ENCODE assay signal across 14 mouse cellular contexts in the genomic region with DNA sequence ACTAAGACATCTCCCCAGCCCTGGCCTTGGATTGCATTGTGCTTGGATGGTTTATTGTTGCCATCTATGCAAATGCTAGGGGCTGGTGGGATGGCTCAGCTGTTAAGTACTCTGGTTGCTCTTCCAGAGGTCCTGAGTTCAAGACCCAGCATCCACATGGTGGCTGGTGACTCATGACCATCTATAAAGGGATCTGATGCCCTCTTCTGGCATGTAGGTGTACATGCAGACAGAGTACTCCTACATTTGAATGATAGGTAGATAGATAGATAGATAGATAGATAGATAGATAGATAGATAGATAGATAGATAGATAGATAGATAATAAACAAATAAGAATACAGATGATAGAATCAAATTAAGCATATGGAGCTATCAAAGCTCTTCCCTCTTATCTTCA. TPM values are rescaled to one million over a fixed set of nuclear protein-coding genes. Genes with fewer than 3 reads are reported as not detected.
DNase-seq lines count a peak whose midpoint lies in the region; ATAC-seq and TF ChIP-seq lines count a peak whose summit lies in the region.
"Not testable (repeated sequence)": the region's sequence is repeated elsewhere in the genome, so short reads cannot be mapped to it uniquely, and the experiment has no call there.
"Had no signal": no experiment of that assay in that cellular context is flagged by ENCODE, and none has a peak within 500 bp of the region (broad histone marks: within the 10 kb centered on the region; RNA-seq: fewer than 3 reads in every experiment).

No protein-coding gene starts in this region.

- TF ChIP-seq CTCF in MEL (IDR thresholded peaks at IDR 0.05 in 2 of 3, conservative IDR thresholded peaks at IDR 0.05 in 1 of 3; ENCODE audit: control insufficient read depth in 1 of 3, insufficient read depth in 1 of 3, low read depth in 2 of 3, low read length in 3 of 3, poor library complexity in 1 of 3, severe bottlenecking in 1 of 3) = peak; percentile 3 to 40 (median 30); a peak in 4 of 6 replicates
- 0 out of 2 replicates have a peak, but pooled peaks have one; percentile 12 for TF ChIP-seq CTCF in cerebellum, adult 2 months (IDR thresholded peaks at IDR 0.05; ENCODE audit: borderline replicate concordance, insufficient read depth, low read depth, low read length)
- TF ChIP-seq CTCF in heart, adult 2 months (IDR thresholded peaks at IDR 0.05) = peak; percentile 42
- TF ChIP-seq CTCF in kidney, adult 2 months (conservative IDR thresholded peaks at IDR 0.05; ENCODE audit: insufficient read depth, insufficient read length, low read depth, low read length) = peak; percentile 25; the same call in 1 of the 2 replicates
- peak; percentile 36 for TF ChIP-seq CTCF in liver, postnatal 0 days (IDR thresholded peaks at IDR 0.05; ENCODE audit: low read depth)
- TF ChIP-seq CTCF in midbrain, postnatal 0 days (IDR thresholded peaks at IDR 0.05) = peak; percentile 63
- peak; percentile 60 for TF ChIP-seq CTCF in stomach, postnatal 0 days (IDR thresholded peaks at IDR 0.05; ENCODE audit: low read depth)

- not testable (repeated sequence) for H3K4me1 ChIP-seq in MEL (ENCODE audit: control insufficient read depth in 1 of 2, insufficient read depth in 2 of 2, low read length in 2 of 2); cerebellum, adult 2 months (ENCODE audit: control insufficient read depth, insufficient read depth, low read length); heart, adult 2 months (ENCODE audit: control insufficient read depth, insufficient read depth, low read length); kidney, adult 2 months (ENCODE audit: control insufficient read depth, insufficient read depth, low read length); liver, postnatal 0 days (ENCODE audit: insufficient read depth); midbrain, postnatal 0 days (ENCODE audit: insufficient read depth, low read length); stomach, postnatal 0 days (replicated peaks; ENCODE audit: control insufficient read depth, insufficient read depth)

- H3K27ac ChIP-seq in MEL (ENCODE audit: control insufficient read depth, low read depth, low read length); cerebellum, adult 2 months (ENCODE audit: insufficient read depth, low read length); heart, adult 2 months; kidney, adult 2 months (ENCODE audit: insufficient read depth, low read depth, low read length); liver, postnatal 0 days (ENCODE audit: low read depth); midbrain, postnatal 0 days (ENCODE audit: low read depth, low read length); stomach, postnatal 0 days (replicated peaks): not testable (repeated sequence)

- not testable (repeated sequence) for H3K4me2 ChIP-seq in liver, postnatal 0 days (ENCODE audit: low read depth, low read length); midbrain, postnatal 0 days (ENCODE audit: low read depth, low read length, poor library complexity, severe bottlenecking); stomach, postnatal 0 days (replicated peaks; ENCODE audit: low read depth)

- H3K27me3 ChIP-seq in MEL (ENCODE audit: control insufficient read depth in 1 of 2, insufficient read depth in 2 of 2, low read length in 2 of 2); cerebellum, adult 2 months (ENCODE audit: control insufficient read depth, insufficient read depth, low read length); heart, adult 2 months (ENCODE audit: control insufficient read depth, insufficient read depth, low read length); kidney, adult 2 months (replicated peaks; ENCODE audit: control insufficient read depth, insufficient read depth, low read length); liver, postnatal 0 days (ENCODE audit: insufficient read depth, low read length); midbrain, postnatal 0 days (ENCODE audit: insufficient read depth, low read length); stomach, postnatal 0 days (ENCODE audit: control insufficient read depth, insufficient read depth, low read length): not testable (repeated sequence)

- not testable (repeated sequence) for H3K9ac ChIP-seq in MEL (ENCODE audit: control insufficient read depth, low read depth, low read length, poor library complexity, severe bottlenecking); heart, adult 2 months (ENCODE audit: low read depth, low read length); liver, postnatal 0 days (replicated peaks); midbrain, postnatal 0 days (replicated peaks; ENCODE audit: low read length, poor library complexity, severe bottlenecking); stomach, postnatal 0 days (ENCODE audit: low read length)

- ATAC-seq in liver, postnatal 0 days; midbrain, postnatal 0 days (ENCODE audit: low FRiP score); stomach, postnatal 0 days (ENCODE audit: low FRiP score, low TSS enrichment): not testable (repeated sequence)

- TF ChIP-seq EP300 in MEL (IDR thresholded peaks at IDR 0.05; ENCODE audit: low read depth in 1 of 2, low read length in 2 of 2); heart, adult 2 months (IDR thresholded peaks at IDR 0.05; ENCODE audit: insufficient read depth, low read depth, low read length); liver, postnatal 0 days (IDR thresholded peaks at IDR 0.05; ENCODE audit: low read depth); stomach, postnatal 0 days (optimal IDR thresholded peaks at IDR 0.05): not testable (repeated sequence)

- H3K79me2 ChIP-seq in MEL (ENCODE audit: control insufficient read depth, insufficient read depth, low read length, poor library complexity); heart, adult 2 months (replicated peaks; ENCODE audit: control insufficient read depth, insufficient read depth, low read length): not testable (repeated sequence)

- intact Hi-C loops in heart, adult 2 months (cut with DNase I) = loop anchor here (1.0 to 10.0 kb wide), 4 partner anchors 99 to 431 kb away; no protein-coding TSS in a partner anchor

- H3K9me3 ChIP-seq in MEL (replicated peaks; ENCODE audit: insufficient read depth, low read length); liver, postnatal 0 days (ENCODE audit: low read length); midbrain, postnatal 0 days (ENCODE audit: low read length); stomach, postnatal 0 days (ENCODE audit: control insufficient read depth, low read length): not testable (repeated sequence)

- peak; percentile 38 for TF ChIP-seq RAD21 in MEL (IDR thresholded peaks at IDR 0.05; ENCODE audit: low read depth, low read length)

- DNase-seq in B cell, adult 2 months = peak; percentile 13 to 26
- peak; percentile 29 for DNase-seq in MEL (ENCODE audit: low read depth, low spot score)
- not testable (repeated sequence) for DNase-seq in cerebellum, adult 2 months; heart, adult 2 months; kidney, adult 2 months; liver, postnatal 0 days; midbrain, postnatal 0 days (ENCODE audit: low spot score); stomach, postnatal 0 days (ENCODE audit: low spot score)

- not testable (repeated sequence) for H3K36me3 ChIP-seq in MEL (ENCODE audit: control insufficient read depth in 1 of 2, insufficient read depth in 2 of 2, low read length in 2 of 2); heart, adult 2 months (ENCODE audit: control insufficient read depth, insufficient read depth, low read length); kidney, adult 2 months (ENCODE audit: control insufficient read depth, insufficient read depth, low read length); liver, postnatal 0 days (replicated peaks; ENCODE audit: insufficient read depth, low read length); midbrain, postnatal 0 days (ENCODE audit: insufficient read depth, low read length); stomach, postnatal 0 days (ENCODE audit: control insufficient read depth, insufficient read depth, low read length)

- not testable (repeated sequence) for TF ChIP-seq POLR2A in MEL (IDR thresholded peaks at IDR 0.05; ENCODE audit: control insufficient read depth in 1 of 2, insufficient read depth in 1 of 2, low read depth in 1 of 2, low read length in 2 of 2, poor library complexity in 1 of 2); cerebellum, adult 2 months (IDR thresholded peaks at IDR 0.05; ENCODE audit: borderline replicate concordance, insufficient read depth, low read length); heart, adult 2 months (IDR thresholded peaks at IDR 0.05; ENCODE audit: insufficient read depth, low read depth, low read length); kidney, adult 2 months (IDR thresholded peaks at IDR 0.05; ENCODE audit: low read depth, low read length)

- not testable (repeated sequence) for H3K4me3 ChIP-seq in MEL (ENCODE audit: control insufficient read depth in 1 of 2, insufficient read depth in 1 of 2, low read depth in 2 of 2, low read length in 2 of 2); cerebellum, adult 2 months (replicated peaks; ENCODE audit: insufficient read depth, low read depth, low read length); heart, adult 2 months; kidney, adult 2 months (ENCODE audit: insufficient read depth, low read depth, low read length); liver, postnatal 0 days (ENCODE audit: low read depth, low read length); midbrain, postnatal 0 days (ENCODE audit: low read depth, low read length); stomach, postnatal 0 days (ENCODE audit: low read depth, low read length)

RNA-seq across cellular contexts. Expression of a gene that starts 27.1 kb away (rescaled TPM):
- not detected in 2 replicates for total RNA-seq in MEL (2012; rRNA removed)
- not detected for polyA plus RNA-seq in MEL (2012; ENCODE audit: insufficient read depth in 1 of 2, insufficient read length in 2 of 2, low read depth in 1 of 2, low replicate concordance in 2 of 2, missing spikeins in 1 of 2)
- 3.8 and 4.0 TPM in 2 replicates for polyA plus RNA-seq in cerebellum, adult 2 months (2012; rRNA removed)
- total RNA-seq in heart, adult 2 months (2021) = under 1 TPM; 0.36 to 0.57 TPM
- polyA plus RNA-seq in heart, adult 2 months (2012; rRNA removed) = 1.2 and 2.3 TPM in 2 replicates
- polyA plus RNA-seq in kidney, adult 2 months (2012; rRNA removed) = 20.7 and 24.8 TPM in 2 replicates
- 0.02 TPM in 1 of 2 replicates, not detected in the other for polyA plus RNA-seq in liver, postnatal 0 days (2015; fragmentation: Nextera tagmentation; extraction: Ambion mirVana)
- total RNA-seq in midbrain, postnatal 0 days (2014; rRNA removed) = 11.3 and 12.9 TPM in 2 replicates
- polyA plus RNA-seq in midbrain, postnatal 0 days (2015; fragmentation: Nextera tagmentation; extraction: Ambion mirVana) = 2.3 and 2.5 TPM in 2 replicates
- polyA plus RNA-seq in stomach, postnatal 0 days (2015; fragmentation: Nextera tagmentation; extraction: Ambion mirVana) = 0.79 and 0.80 TPM in 2 replicates
- total RNA-seq: G1E; hematopoietic stem cell, adult 5-6 weeks; megakaryocyte-erythroid progenitor cell, adult 5-6 weeks; neutrophil, adult 5-6 weeks had no signal
- polyA plus RNA-seq: G1E; liver, embryonic 15.5 days; macrophage had no signal

RNA-seq across cellular contexts. Expression of a gene that starts 35.7 kb away (rescaled TPM):
- 0.16 and 0.69 TPM in 2 replicates for total RNA-seq in MEL (2012; rRNA removed)
- polyA plus RNA-seq in MEL (2012; ENCODE audit: insufficient read depth in 1 of 2, insufficient read length in 2 of 2, low read depth in 1 of 2, low replicate concordance in 2 of 2, missing spikeins in 1 of 2) = 1 to 10 TPM in 1 of 2 experiments, not detected in 1; 1.9 TPM
- polyA plus RNA-seq in cerebellum, adult 2 months (2012; rRNA removed) = 11.7 and 14.1 TPM in 2 replicates
- total RNA-seq in heart, adult 2 months (2021) = 1 to 10 TPM; 2.4 to 2.7 TPM
- 4.2 and 4.6 TPM in 2 replicates for polyA plus RNA-seq in heart, adult 2 months (2012; rRNA removed)
- 152 and 177 TPM in 2 replicates for polyA plus RNA-seq in kidney, adult 2 months (2012; rRNA removed)
- polyA plus RNA-seq in liver, postnatal 0 days (2015; fragmentation: Nextera tagmentation; extraction: Ambion mirVana) = 0.39 and 0.94 TPM in 2 replicates
- total RNA-seq in midbrain, postnatal 0 days (2014; rRNA removed) = 20.2 and 24.1 TPM in 2 replicates
- 19.1 and 21.4 TPM in 2 replicates for polyA plus RNA-seq in midbrain, postnatal 0 days (2015; fragmentation: Nextera tagmentation; extraction: Ambion mirVana)
- polyA plus RNA-seq in stomach, postnatal 0 days (2015; fragmentation: Nextera tagmentation; extraction: Ambion mirVana) = 47.7 and 49.5 TPM in 2 replicates
- total RNA-seq: megakaryocyte-erythroid progenitor cell, adult 5-6 weeks had no signal
- polyA plus RNA-seq: G1E, macrophage had no signal

Comparison
In these comparisons a context has a peak if more than half of its experiments do, and no peak if none do; other contexts are left out.
1. CTCF ChIP-seq: peak in every context shown above with its lines; median percentile 63 in midbrain, postnatal 0 days; 60 in stomach, postnatal 0 days; 42 in heart, adult 2 months; 36 in liver, postnatal 0 days; 30 in MEL; 25 in kidney, adult 2 months; 12 in cerebellum, adult 2 months.